Mouse (Mus musculus): ENCODE results near the gene Mettl7a1. TPM values are rescaled to one million over a fixed set of nuclear protein-coding genes. Genes with fewer than 3 reads are reported as not detected.
"Not testable (repeated sequence)": the region's sequence is repeated elsewhere in the genome, so short reads cannot be mapped to it uniquely, and the experiment has no call there.

Mettl7a1 gene
- total RNA-seq, 2 experiments from 2014 or later, result 6.0 to 6.5 TPM

GRCm38 (mm10) chr15:100337328-100337727, 33.4 kb downstream of the Mettl7a1 start:
- intact Hi-C loops (cut with DNase I); DNase-seq: not testable (repeated sequence)

GRCm38 (mm10) chr15:100337847-100338246, 33.9 kb downstream of the Mettl7a1 start:
- intact Hi-C loops (cut with DNase I), result not testable (repeated sequence)
- peak; percentile 68 for DNase-seq

- intact Hi-C loops (cut with DNase I); DNase-seq: not testable (repeated sequence)
Observed at GRCm38 (mm10) chr15:100341314-100341980, 37.5 kb downstream of the Mettl7a1 start.

- intact Hi-C loops (cut with DNase I), result no loop called here
- DNase-seq, result no peak
Observed at GRCm38 (mm10) chr15:100345484-100345883, 41.5 kb downstream of the Mettl7a1 start.

- no peak for DNase-seq
- intact Hi-C loops (cut with DNase I), result no loop called here
Observed at GRCm38 (mm10) chr15:100346761-100347160, 42.8 kb downstream of the Mettl7a1 start.

GRCm38 (mm10) chr15:100349496-100349895, 45.6 kb downstream of the Mettl7a1 start:
- DNase-seq, result no peak
- intact Hi-C loops (cut with DNase I), result no loop called here

GRCm38 (mm10) chr15:100351501-100352060, 47.6 kb downstream of the Mettl7a1 start:
- intact Hi-C loops (cut with DNase I), result no loop called here
- peak; percentile 17 for DNase-seq

GRCm38 (mm10) chr15:100352711-100353250, 48.8 kb downstream of the Mettl7a1 start, which contains the start of the genes Methig1 and Mettl7a2:
Gene Methig1 (plus strand): TSS chr15:100353149.
Gene Mettl7a2 (plus strand): TSS chr15:100353200.
- DNase-seq, result no peak
- intact Hi-C loops (cut with DNase I), result no loop called here

GRCm38 (mm10) chr15:100353399-100353798, 49.5 kb downstream of the Mettl7a1 start:
- intact Hi-C loops (cut with DNase I); DNase-seq: not testable (repeated sequence)

GRCm38 (mm10) chr15:100355876-100356275, 51.9 kb downstream of the Mettl7a1 start:
- DNase-seq, result no peak
- intact Hi-C loops (cut with DNase I), result no loop called here

- intact Hi-C loops (cut with DNase I), result no loop called here
- no peak for DNase-seq
Observed at GRCm38 (mm10) chr15:100364242-100364641, 60.3 kb downstream of the Mettl7a1 start, which contains the start of gene Higd1c. Gene Higd1c (plus strand): TSS chr15:100364542.

- intact Hi-C loops (cut with DNase I); DNase-seq: not testable (repeated sequence)
Observed at GRCm38 (mm10) chr15:100365967-100366366, 62.0 kb downstream of the Mettl7a1 start.

- intact Hi-C loops (cut with DNase I), result no loop called here
- no peak for DNase-seq
Observed at GRCm38 (mm10) chr15:100367119-100367518, 63.2 kb downstream of the Mettl7a1 start.

- intact Hi-C loops (cut with DNase I), result no loop called here
- peak; percentile 69 for DNase-seq
Observed at GRCm38 (mm10) chr15:100375066-100375465, 71.1 kb downstream of the Mettl7a1 start.

GRCm38 (mm10) chr15:100377847-100378505, 74.0 kb downstream of the Mettl7a1 start:
- peak; percentile 83 for DNase-seq
- intact Hi-C loops (cut with DNase I), result not testable (repeated sequence)

Other genes starting within 250 kb of the Mettl7a1 start
- gene Atf1, start 76.3 kb upstream of the Mettl7a1 start, total RNA-seq (2021), result 10 to 100 TPM; 17.1 to 23.4 TPM
- not detected for gene Tmprss12, start 23.3 kb upstream of the Mettl7a1 start, total RNA-seq (2021)
- gene Mettl7a3, start 30.8 kb downstream of the Mettl7a1 start, total RNA-seq (2021), result under 1 TPM in 1 of 2 experiments, not detected in 1; 0.34 TPM
- gene Methig1, start 49.0 kb downstream of the Mettl7a1 start, total RNA-seq (2021), result not detected
- under 1 TPM; 0.24 to 0.38 TPM for gene Mettl7a2, start 49.1 kb downstream of the Mettl7a1 start, total RNA-seq (2021)
- not detected for gene Higd1c, start 60.4 kb downstream of the Mettl7a1 start, total RNA-seq (2021)
- not detected for gene Gm5475, start 118.0 kb downstream of the Mettl7a1 start, total RNA-seq (2021)
- 10 to 100 TPM; 55.9 to 61.2 TPM for gene Slc11a2, start 120.9 kb downstream of the Mettl7a1 start, total RNA-seq (2021)
- gene Letmd1, start 164.9 kb downstream of the Mettl7a1 start, total RNA-seq (2021), result 10 to 100 TPM; 65.8 to 70.5 TPM
- gene Csrnp2, start 191.3 kb downstream of the Mettl7a1 start, total RNA-seq (2021), result 10 to 100 TPM; 53.1 to 54.0 TPM
- 10 to 100 TPM; 33.0 to 36.5 TPM for gene Tfcp2, start 247.9 kb downstream of the Mettl7a1 start, total RNA-seq (2021)

Data from left cerebral cortex, postnatal 4 days (tissue).